Mouse (Mus musculus) liver, embryonic 13.5 days (tissue): ENCODE measurements around the gene Tmbim4. TPM values are rescaled to one million over a fixed set of nuclear protein-coding genes. Genes with fewer than 3 reads are reported as not detected.

Experiments used
- ATAC-seq: fragments of 200-750 bp; cut with Nextera tagmentation; 2 replicates; pipeline ENCODE4 v1.8.0; 2017; ENCODE audit warnings: low read depth, mild to moderate bottlenecking, moderate number of reproducible peaks, moderate library complexity
- DNase-seq: peaks from one replicate; pipeline ENCODE4 v3.0.0; 2022
- H3K27ac ChIP-seq: fragments of 300-500 bp; sonication (generic); 2 replicates; pipeline ENCODE4 v1.5.1; 2015; ENCODE audit warnings: moderate library complexity, mild to moderate bottlenecking, inconsistent platforms
- H3K27me3 ChIP-seq: fragments of 300-500 bp; sonication (generic); 2 replicates; pipeline ENCODE4 v1.6.1; 2015; ENCODE audit warnings: mild to moderate bottlenecking, inconsistent platforms
- H3K36me3 ChIP-seq: fragments of 300-500 bp; sonication (generic); 2 replicates; pipeline ENCODE4 v1.6.1; 2015; ENCODE audit warnings: mild to moderate bottlenecking, inconsistent platforms
- H3K4me1 ChIP-seq: fragments of 300-500 bp; sonication (generic); replicated peaks from 2 replicates; pipeline ENCODE4 v1.6.1; 2015; ENCODE audit warnings: inconsistent platforms
- H3K4me2 ChIP-seq: fragments of 300-500 bp; sonication (generic); 2 replicates; pipeline ENCODE4 v1.6.1; 2015; ENCODE audit warnings: inconsistent platforms, mild to moderate bottlenecking, moderate library complexity
- H3K4me3 ChIP-seq: fragments of 300-500 bp; sonication (generic); replicated peaks from 2 replicates; pipeline ENCODE4 v1.5.1; 2015; ENCODE audit warnings: mild to moderate bottlenecking, inconsistent platforms
- H3K9ac ChIP-seq: fragments of 300-500 bp; sonication (generic); 2 replicates; pipeline ENCODE4 v1.6.1; 2015; ENCODE audit warnings: mild to moderate bottlenecking, inconsistent platforms
- H3K9me3 ChIP-seq: fragments of 300-500 bp; sonication (generic); replicated peaks from 2 replicates; pipeline ENCODE4 v1.6.1; 2016; ENCODE audit warnings: inconsistent platforms
- WGBS: fragments of 180-500 bp; shearing (Covaris S2); methylation state at CpG from one replicate; pipeline ENCODE4 v1.1.7; 2015; ENCODE audit not compliant: insufficient replicate concordance; 5-methylcytosine and 5-hydroxymethylcytosine counted together
- polyA plus RNA-seq: library from polyadenylated mRNA; unstranded; fragments of >200 nt; fragmentation: Nextera tagmentation; extraction: Ambion mirVana; gene quantifications from 2 replicates; pipeline ENCODE4 v1.2.1, GENCODE M21; 2015

Gene Tmbim4
- polyA plus RNA-seq, 1 experiment from 2014 or later: 86.9 TPM

GRCm38 (mm10) chr10:120220776-120221175 is 19.4 kb downstream of the Tmbim4 start:
- H3K27me3 ChIP-seq: no peaks in the 10 kb centered on the region
- no peak overlapping the region for H3K4me2 ChIP-seq
- H3K9ac ChIP-seq: no peak overlapping the region
- DNase-seq (no peak), ATAC-seq (no peak)
- no peak overlapping the region for H3K27ac ChIP-seq
- H3K9me3 ChIP-seq: no peaks in the 10 kb centered on the region
- peaks cover 6% of the 10 kb centered on the region; the same call in 1 of the 2 replicates for H3K4me1 ChIP-seq
- no peak overlapping the region for H3K4me3 ChIP-seq
- peaks cover 22% of the 10 kb centered on the region for H3K36me3 ChIP-seq
- 72% methylated on average over 7 of the region's 7 CpGs for WGBS

GRCm38 (mm10) chr10:120226871-120227661 is 25.7 kb downstream of the Tmbim4 start, which contains the start of gene Llph:
Gene Llph, plus strand, starts transcription at chr10:120227070.
- Histone ChIP-seq H3K27ac (peak within 1 kb of the TSS; percentile 69), H3K27me3 (no peaks in the 10 kb centered on the region), H3K4me1 (peaks cover 25% of the 10 kb centered on the region), H3K9me3 (no peaks in the 10 kb centered on the region), H3K36me3 (peaks cover 37% of the 10 kb centered on the region), H3K4me2 (peak within 1 kb of the TSS; percentile 86), H3K4me3 (peak within 1 kb of the TSS; percentile 81), H3K9ac (peak within 1 kb of the TSS; percentile 83)
- WGBS: under 1% methylated on average over 57 of the region's 57 CpGs
- DNase-seq (peak; percentile 82), ATAC-seq (peak; percentile 92)

GRCm38 (mm10) chr10:120231718-120232117 is 30.3 kb downstream of the Tmbim4 start:
- 20% methylated on average over 5 of the region's 5 CpGs for WGBS
- no peak overlapping the region for H3K4me2 ChIP-seq
- H3K4me1 ChIP-seq: peaks cover 23% of the 10 kb centered on the region
- DNase-seq (peak; percentile 32), ATAC-seq (no peak)
- H3K4me3 ChIP-seq: no peak overlapping the region
- no peak overlapping the region for H3K9ac ChIP-seq
- H3K27ac ChIP-seq: no peak overlapping the region
- H3K36me3 ChIP-seq: peaks cover 37% of the 10 kb centered on the region
- H3K27me3 ChIP-seq: no peaks in the 10 kb centered on the region
- H3K9me3 ChIP-seq: no peaks in the 10 kb centered on the region

- Histone ChIP-seq H3K4me3 (peak overlapping the region; percentile 25; the same call in 1 of the 2 replicates), H3K4me1 (peaks cover 9% of the 10 kb centered on the region), H3K9me3 (no peaks in the 10 kb centered on the region), H3K4me2 (peak overlapping the region; percentile 52), H3K27ac (no peak overlapping the region), H3K9ac (peak overlapping the region; percentile 33), H3K27me3 (no peaks in the 10 kb centered on the region), H3K36me3 (peaks cover 31% of the 10 kb centered on the region)
- ATAC-seq: peak; percentile 46; the same call in 1 of the 2 replicates
- peak; percentile 37 for DNase-seq
- WGBS: 21% methylated on average over 18 of the region's 18 CpGs
Measured at GRCm38 (mm10) chr10:120233655-120234367, 32.4 kb downstream of the Tmbim4 start.

- Histone ChIP-seq H3K4me3 (no peak overlapping the region), H3K4me1 (peaks cover 4% of the 10 kb centered on the region; the same call in 1 of the 2 replicates), H3K27ac (no peak overlapping the region), H3K4me2 (no peak overlapping the region), H3K9ac (no peak overlapping the region), H3K27me3 (no peaks in the 10 kb centered on the region), H3K9me3 (no peaks in the 10 kb centered on the region), H3K36me3 (peaks cover 6% of the 10 kb centered on the region)
- DNase-seq (no peak), ATAC-seq (no peak)
- 59% methylated on average over 9 of the region's 9 CpGs for WGBS
Measured at GRCm38 (mm10) chr10:120236855-120237254, 35.5 kb downstream of the Tmbim4 start.

- H3K36me3 ChIP-seq: no peaks in the 10 kb centered on the region
- H3K4me2 ChIP-seq: no peak overlapping the region
- H3K27me3 ChIP-seq: no peaks in the 10 kb centered on the region
- H3K9me3 ChIP-seq: no peaks in the 10 kb centered on the region
- H3K9ac ChIP-seq: no peak overlapping the region
- ATAC-seq (no peak), DNase-seq (no peak)
- H3K4me1 ChIP-seq: peaks cover 4% of the 10 kb centered on the region; the same call in 1 of the 2 replicates
- WGBS: 69% methylated on average over 8 of the region's 8 CpGs
- no peak overlapping the region for H3K27ac ChIP-seq
- H3K4me3 ChIP-seq: no peak overlapping the region
Measured at GRCm38 (mm10) chr10:120238241-120238640, 36.9 kb downstream of the Tmbim4 start.

GRCm38 (mm10) chr10:120239476-120239875 is 38.1 kb downstream of the Tmbim4 start:
- Histone ChIP-seq H3K9ac (no peak overlapping the region), H3K9me3 (no peaks in the 10 kb centered on the region), H3K27me3 (no peaks in the 10 kb centered on the region), H3K4me1 (no peaks in the 10 kb centered on the region), H3K4me2 (no peak overlapping the region), H3K4me3 (no peak overlapping the region), H3K27ac (no peak overlapping the region), H3K36me3 (no peaks in the 10 kb centered on the region)
- ATAC-seq (no peak), DNase-seq (no peak)
- 47% methylated on average over 6 of the region's 6 CpGs for WGBS

- Histone ChIP-seq H3K27ac (no peak overlapping the region), H3K36me3 (no peaks in the 10 kb centered on the region), H3K9me3 (no peaks in the 10 kb centered on the region), H3K9ac (no peak overlapping the region), H3K4me3 (no peak overlapping the region), H3K4me1 (no peaks in the 10 kb centered on the region), H3K4me2 (no peak overlapping the region), H3K27me3 (no peaks in the 10 kb centered on the region)
- ATAC-seq (no peak), DNase-seq (no peak)
- WGBS: 53% methylated on average over 6 of the region's 6 CpGs
Measured at GRCm38 (mm10) chr10:120242421-120242820, 41.0 kb downstream of the Tmbim4 start.

GRCm38 (mm10) chr10:120245681-120246080 is 44.3 kb downstream of the Tmbim4 start:
- ATAC-seq (no peak), DNase-seq (no peak)
- no peaks in the 10 kb centered on the region for H3K27me3 ChIP-seq
- H3K4me3 ChIP-seq: no peak overlapping the region
- no peak overlapping the region for H3K9ac ChIP-seq
- H3K4me2 ChIP-seq: no peak overlapping the region
- H3K36me3 ChIP-seq: no peaks in the 10 kb centered on the region
- WGBS: 70% methylated on average over 5 of the region's 5 CpGs
- no peak overlapping the region for H3K27ac ChIP-seq
- H3K4me1 ChIP-seq: no peaks in the 10 kb centered on the region
- no peaks in the 10 kb centered on the region for H3K9me3 ChIP-seq

GRCm38 (mm10) chr10:120246994-120247750 is 45.8 kb downstream of the Tmbim4 start:
- ATAC-seq (no peak), DNase-seq (peak; percentile 22)
- Histone ChIP-seq H3K27me3 (no peaks in the 10 kb centered on the region), H3K4me1 (no peaks in the 10 kb centered on the region), H3K36me3 (no peaks in the 10 kb centered on the region), H3K4me2 (no peak overlapping the region), H3K4me3 (no peak overlapping the region), H3K9me3 (no peaks in the 10 kb centered on the region), H3K27ac (no peak overlapping the region), H3K9ac (no peak overlapping the region)
- WGBS: 40% methylated on average over 9 of the region's 9 CpGs
